Mouse (Mus musculus): Measurements from ENCODE around the gene Mpp4.

Gene Mpp4

GRCm38 (mm10) chr1:59094705-59095104 lies 68.5 kb downstream of the Mpp4 start, which contains the start of gene C2cd6:
Gene C2cd6 (minus strand): TSS chr1:59094900.
- no peak for DNase-seq (ENCODE audit: extremely low spot score, low read depth, low spot score)
